Mouse (Mus musculus) myocyte (in vitro differentiated cells): ENCODE results near the gene Fat3.

Source experiments
- CEBPB ChIP-seq: IDR thresholded peaks from 2 replicates; pipeline ENCODE4 v1.6.1; 2011; ENCODE audit warnings: mild to moderate bottlenecking, moderate library complexity; ENCODE audit not compliant: poor library complexity, insufficient read depth, severe bottlenecking
- E2F4 ChIP-seq: IDR thresholded peaks from one replicate; pipeline ENCODE4 v1.6.1; 2011; ENCODE audit warnings: mild to moderate bottlenecking, control low read depth, moderate library complexity; ENCODE audit not compliant: insufficient read depth
- MAX ChIP-seq: IDR thresholded peaks from one replicate; pipeline ENCODE4 v1.6.1; 2011; ENCODE audit warnings: low read depth, mild to moderate bottlenecking, control low read depth
- MYOD1 ChIP-seq, 3 experiments: IDR thresholded peaks; one replicate each; pipeline ENCODE4 v1.6.1; 2011; ENCODE audit warnings: control low read depth in 2 of 3, low read depth in 2 of 3, mild to moderate bottlenecking in 2 of 3, moderate library complexity in 1 of 3; ENCODE audit not compliant: insufficient read length in 2 of 3, control insufficient read depth in 1 of 3
- MYOG ChIP-seq, 3 experiments: IDR thresholded peaks; one replicate each; pipeline ENCODE4 v1.6.1; 2011; ENCODE audit warnings: control low read depth in 2 of 3, low read depth in 2 of 3, mild to moderate bottlenecking in 2 of 3; ENCODE audit not compliant: insufficient read length in 2 of 3, control insufficient read depth in 1 of 3, insufficient read depth in 1 of 3
- POLR2A ChIP-seq: IDR thresholded peaks from one replicate; pipeline ENCODE4 v1.6.1; 2011; ENCODE audit warnings: low read depth, mild to moderate bottlenecking, control low read depth, moderate library complexity; ENCODE audit not compliant: insufficient read length
- POLR2AphosphoS2 ChIP-seq: IDR thresholded peaks from one replicate; pipeline ENCODE4 v1.6.1; 2011; ENCODE audit warnings: low read depth, control low read depth; ENCODE audit not compliant: insufficient read length
- REST ChIP-seq: IDR thresholded peaks from one replicate; pipeline ENCODE4 v1.6.1; 2011; ENCODE audit warnings: mild to moderate bottlenecking, control low read depth, moderate library complexity; ENCODE audit not compliant: insufficient read depth, insufficient read length
- SRF ChIP-seq: IDR thresholded peaks from one replicate; pipeline ENCODE4 v1.6.1; 2011; ENCODE audit warnings: low read depth; ENCODE audit not compliant: control insufficient read depth, insufficient read length
- TCF12 ChIP-seq: IDR thresholded peaks from one replicate; pipeline ENCODE4 v1.6.1; 2011; ENCODE audit warnings: mild to moderate bottlenecking, control low read depth; ENCODE audit not compliant: poor library complexity, insufficient read depth, severe bottlenecking
- USF1 ChIP-seq: IDR thresholded peaks from one replicate; pipeline ENCODE4 v1.6.1; 2011; ENCODE audit warnings: low read depth, mild to moderate bottlenecking, control low read depth, moderate library complexity

DNA sequence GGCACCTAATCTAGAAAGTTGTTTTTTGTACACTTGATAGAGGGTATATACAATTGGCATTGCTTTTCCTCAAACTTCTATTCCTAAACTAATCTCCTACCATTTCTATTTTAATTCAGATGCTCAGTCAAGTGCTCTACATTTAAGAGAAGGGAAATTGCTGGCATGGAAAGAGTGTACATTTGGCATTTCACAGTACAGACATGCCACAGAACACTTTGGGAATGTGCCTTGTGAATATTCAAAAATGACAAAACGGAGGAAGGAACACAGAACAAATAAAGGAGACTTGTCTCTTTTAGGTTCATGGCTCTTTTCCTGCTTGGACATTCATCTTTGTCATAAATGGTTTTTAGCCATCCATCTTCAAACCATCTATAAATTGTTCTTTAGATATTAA, 498.1 kb downstream of the Fat3 start:
- TF ChIP-seq USF1 = no peak
- no peak for TF ChIP-seq POLR2AphosphoS2
- TF ChIP-seq POLR2A = no peak
- TF ChIP-seq CEBPB = no peak
- TF ChIP-seq TCF12 = no peak
- TF ChIP-seq E2F4 = no peak
- TF ChIP-seq MAX = no peak
- no peak for TF ChIP-seq SRF
- TF ChIP-seq MYOG (IDR thresholded peaks at IDR 0.05; ENCODE audit: control insufficient read depth in 1 of 3, insufficient read depth in 1 of 3, insufficient read length in 2 of 3, low read depth in 2 of 3) = no peak
- no peak for TF ChIP-seq REST
- TF ChIP-seq MYOD1 (IDR thresholded peaks at IDR 0.05; ENCODE audit: control insufficient read depth in 1 of 3, insufficient read length in 2 of 3, low read depth in 2 of 3) = no peak
